Mouse (Mus musculus) frontal cortex, adult (tissue): Measurements from ENCODE around the gene Gtpbp2.

ENCODE experiments used
- ATAC-seq: cut with Nextera tagmentation; 2 replicates; pipeline ENCODE4 v1.9.2; 2017; ENCODE audit warnings: mild to moderate bottlenecking, moderate library complexity, mixed read lengths; ENCODE audit not compliant: low TSS enrichment

The Gtpbp2 gene

DNA sequence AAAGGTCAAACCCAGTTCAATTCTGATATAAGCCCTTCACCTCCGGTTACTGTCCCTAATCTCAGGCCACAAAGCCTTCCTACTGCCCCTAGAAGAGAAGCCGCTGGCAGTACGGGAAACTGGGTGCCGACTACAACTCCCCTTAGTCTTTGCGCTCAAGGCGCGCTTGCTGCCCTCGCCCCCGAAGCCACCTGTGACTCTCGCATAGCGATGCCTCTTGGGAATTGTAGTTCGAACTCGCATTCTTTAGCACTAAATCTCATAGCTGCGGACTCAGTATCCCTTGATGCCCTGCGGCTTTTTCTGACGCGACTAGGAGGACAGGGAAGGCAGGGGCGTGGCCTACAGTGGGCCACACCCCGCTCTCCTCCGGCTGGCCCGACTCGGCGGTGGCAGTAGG lies at the start of gene Gtpbp2:
Gene Gtpbp2, plus strand, starts transcription at position 347 of the 400 bp plus-strand sequence.
- ATAC-seq, result peak; percentile 95

DNA sequence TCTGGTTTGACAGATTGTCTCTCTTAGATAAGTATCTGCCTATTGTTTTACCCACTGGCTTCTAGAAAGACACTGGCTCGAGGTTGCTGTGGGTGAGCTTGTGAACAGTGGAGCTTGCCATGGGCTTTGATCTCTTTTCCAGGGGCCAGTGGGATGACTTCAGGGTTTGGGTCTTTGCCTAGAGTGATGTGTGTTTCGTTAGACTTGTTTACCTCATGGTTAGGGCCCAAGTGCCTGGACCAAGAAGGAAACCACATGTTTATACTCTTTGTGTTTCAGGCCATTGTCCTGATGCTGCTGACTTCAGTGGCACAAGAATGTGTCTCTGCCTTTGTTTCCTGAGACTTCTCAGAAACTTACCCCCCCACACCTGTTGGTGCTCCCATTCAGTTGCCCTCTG lies 45.3 kb upstream of the Gtpbp2 start:
- ATAC-seq, result no peak

DNA sequence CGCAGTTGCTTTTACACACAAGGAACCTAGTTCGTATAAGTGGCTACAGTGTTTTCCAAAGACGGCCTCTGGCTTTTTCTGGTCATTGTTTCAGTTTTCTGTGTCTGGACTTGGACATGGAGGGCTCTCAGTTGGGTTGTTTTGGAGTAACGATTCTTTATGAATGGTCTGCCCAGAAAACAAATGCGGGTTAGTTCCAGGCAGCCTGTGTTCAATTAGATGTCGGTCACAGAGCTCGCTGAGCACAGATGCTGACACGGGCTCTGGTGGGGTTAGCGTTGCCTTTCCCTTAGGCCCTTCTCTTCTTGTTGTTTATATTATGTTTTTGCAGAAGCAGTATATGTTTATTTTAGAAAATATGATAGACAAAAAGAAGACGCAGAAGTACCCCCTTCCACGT lies 44.7 kb upstream of the Gtpbp2 start:
- no peak for ATAC-seq

DNA sequence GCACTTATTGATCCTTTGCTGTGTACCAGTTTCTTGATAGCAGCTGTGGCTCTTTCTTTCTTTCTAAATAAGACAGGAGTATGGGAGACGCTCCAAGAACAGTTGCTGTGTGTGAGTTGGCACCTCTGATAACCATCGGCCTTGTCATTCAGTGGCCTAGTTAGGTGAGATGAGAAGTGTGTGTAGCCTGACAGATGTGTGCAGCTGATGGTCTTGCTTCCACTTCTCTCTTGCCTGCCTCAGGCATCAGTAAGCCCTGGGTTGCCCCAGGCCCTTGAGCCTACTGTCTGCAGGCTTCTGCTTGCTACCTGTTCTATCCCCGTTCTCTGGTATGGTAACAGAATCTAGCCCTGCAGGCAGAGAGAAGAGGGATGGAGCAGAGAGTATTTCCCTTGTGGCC lies 44.0 kb upstream of the Gtpbp2 start:
- no peak for ATAC-seq

DNA sequence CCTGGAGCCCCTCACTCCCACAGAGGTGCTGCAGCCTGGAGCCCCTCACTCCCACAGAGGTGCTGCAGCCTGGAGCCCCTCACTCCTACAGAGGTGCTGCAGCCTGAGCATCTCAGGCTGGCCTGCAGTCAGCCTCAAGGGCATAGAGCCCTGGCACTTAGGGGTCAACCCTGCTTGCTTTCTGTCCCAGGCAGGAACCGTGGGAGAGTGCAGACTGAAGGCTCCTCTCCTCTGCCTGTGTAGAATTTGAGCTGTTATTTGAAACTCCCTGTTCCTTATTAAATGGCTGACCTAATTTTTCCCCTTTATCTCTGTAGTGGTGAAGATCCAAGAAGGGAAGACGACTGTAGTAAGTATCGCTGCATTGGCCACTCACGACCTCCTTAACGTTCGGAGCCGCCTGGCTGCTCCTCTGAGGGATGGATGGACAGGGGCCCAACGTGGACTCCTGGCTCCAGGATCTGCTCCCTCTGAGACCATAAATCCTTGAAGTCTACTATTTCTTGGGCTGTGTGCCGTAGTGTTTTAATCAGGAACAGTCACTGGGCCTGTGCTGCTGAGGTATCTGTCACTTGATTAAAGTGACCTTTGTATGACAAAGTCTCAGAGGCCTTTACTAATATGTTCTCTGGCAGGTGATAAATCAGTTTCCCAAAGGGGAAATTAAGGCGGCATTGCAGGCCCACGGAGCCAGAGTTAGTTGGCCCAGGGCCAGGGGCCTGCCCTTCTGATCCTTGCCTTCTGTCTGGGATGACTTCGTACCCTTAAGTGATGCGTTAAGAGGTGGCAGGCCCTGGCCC lies 43.0 kb upstream of the Gtpbp2 start:
- no peak for ATAC-seq

DNA sequence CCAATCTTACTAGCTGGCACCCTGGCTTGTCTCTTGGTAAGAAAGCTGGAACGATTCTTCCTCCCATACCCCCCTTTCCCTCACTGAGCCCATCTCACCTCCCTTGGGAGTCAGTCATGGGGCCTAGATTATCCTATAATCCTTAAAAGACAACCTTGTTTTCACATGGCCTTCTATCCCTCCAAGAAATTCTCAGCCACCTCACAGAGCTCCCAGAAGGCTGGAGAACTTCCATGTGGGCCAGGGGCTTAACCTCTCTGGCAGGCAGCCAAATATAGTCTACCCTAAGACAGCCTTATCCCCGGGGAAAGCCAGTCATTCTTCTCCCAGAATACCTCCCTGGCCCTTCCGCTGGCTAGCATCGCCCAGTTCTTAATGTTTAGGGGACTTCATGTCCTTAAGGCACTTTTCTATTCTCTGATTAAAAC lies 42.4 kb upstream of the Gtpbp2 start:
- ATAC-seq, result no peak

DNA sequence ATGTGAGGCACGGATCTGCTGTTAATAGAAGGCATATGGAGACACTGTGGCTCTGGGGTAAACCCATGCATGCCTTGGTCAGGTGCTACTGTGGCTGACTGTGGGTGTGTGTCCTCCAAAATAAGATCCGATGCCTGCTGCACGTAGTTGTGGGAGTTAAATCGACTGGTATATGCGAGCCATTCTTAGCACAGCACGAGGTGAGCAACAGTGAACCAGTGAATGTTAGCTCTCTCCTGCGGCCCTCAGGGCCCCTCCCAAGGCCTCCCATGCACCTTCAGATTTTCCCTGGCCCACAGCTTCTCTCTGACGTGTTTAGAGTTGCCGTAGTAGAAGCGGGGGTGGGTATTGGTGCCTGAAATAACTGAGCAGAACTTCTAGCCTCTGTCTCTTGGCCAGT lies 41.2 kb upstream of the Gtpbp2 start:
- ATAC-seq, result peak; percentile 94

DNA sequence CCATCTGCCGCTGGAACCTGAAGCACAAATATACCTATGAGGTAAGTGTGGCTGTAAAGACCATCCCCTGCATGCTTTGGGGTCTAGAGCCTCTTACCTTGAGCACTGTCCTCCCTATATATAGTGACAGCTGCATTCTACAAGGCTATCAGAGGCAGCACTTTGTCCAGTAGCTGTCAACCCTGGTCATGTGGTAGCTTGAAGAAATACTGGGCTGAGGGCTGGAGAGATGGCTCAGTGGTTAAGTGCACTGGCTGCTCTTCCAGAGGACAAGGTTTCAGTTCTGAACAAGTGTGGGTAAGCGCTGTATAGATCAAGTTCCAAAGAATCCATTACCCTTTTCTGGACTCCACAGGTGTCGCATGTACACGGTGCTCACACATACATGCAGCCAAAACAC lies 38.0 kb upstream of the Gtpbp2 start:
- no peak for ATAC-seq

DNA sequence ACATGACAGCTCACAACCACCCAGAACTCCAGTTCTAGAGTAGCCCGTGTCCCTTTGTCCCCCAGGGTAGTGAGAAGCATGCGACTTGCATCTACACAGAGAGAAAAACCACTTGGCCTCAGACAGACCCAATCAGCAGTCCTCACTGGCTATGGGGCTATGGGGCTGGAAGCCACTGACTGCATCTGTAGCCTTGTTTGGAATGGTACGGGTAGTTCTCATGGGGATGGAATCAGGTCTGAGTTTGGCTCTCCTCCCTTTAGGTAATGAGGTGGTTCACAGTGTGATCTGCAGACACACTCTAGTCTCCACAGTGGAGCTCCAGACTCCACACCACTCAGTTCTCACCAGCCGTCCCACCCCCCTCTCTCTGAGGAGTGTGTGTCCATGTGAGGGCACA lies 37.5 kb upstream of the Gtpbp2 start:
- ATAC-seq, result no peak

DNA sequence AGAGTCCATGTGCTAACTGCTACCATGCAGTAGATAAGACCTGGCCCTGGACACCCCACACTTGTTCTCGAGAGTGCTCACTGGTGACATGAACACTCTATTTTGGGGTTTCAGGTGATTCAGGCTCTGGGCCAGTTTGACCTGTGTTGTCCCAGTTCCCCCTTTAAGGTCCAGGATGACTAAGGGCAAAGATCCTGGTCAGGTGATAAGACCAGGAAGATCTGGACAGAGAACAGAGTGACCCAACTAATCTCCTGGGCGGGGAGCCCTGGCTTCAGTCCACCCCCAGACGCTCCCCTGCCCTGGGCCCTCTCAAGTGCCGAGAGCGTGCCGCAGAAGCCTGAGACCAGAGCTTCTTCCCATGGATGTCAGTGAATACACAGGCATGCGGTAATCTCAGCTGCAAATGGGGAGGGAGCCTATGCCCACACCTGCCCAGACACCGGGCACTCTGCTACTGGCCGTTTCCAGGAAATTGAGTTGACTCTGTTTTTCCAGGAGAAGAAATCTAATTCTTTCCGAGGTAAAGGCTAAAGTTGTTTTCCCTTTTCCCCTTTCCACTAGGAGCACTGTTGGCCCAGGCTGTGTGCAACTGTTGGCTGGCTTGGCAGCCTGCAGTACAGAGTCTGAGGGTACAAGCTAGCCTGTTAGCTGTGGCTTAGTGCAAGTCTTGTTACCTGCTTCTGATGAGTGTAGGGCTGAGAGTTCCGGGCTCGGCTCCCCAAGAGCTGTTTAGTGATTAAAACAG lies 36.7 kb upstream of the Gtpbp2 start:
- ATAC-seq, result no peak

DNA sequence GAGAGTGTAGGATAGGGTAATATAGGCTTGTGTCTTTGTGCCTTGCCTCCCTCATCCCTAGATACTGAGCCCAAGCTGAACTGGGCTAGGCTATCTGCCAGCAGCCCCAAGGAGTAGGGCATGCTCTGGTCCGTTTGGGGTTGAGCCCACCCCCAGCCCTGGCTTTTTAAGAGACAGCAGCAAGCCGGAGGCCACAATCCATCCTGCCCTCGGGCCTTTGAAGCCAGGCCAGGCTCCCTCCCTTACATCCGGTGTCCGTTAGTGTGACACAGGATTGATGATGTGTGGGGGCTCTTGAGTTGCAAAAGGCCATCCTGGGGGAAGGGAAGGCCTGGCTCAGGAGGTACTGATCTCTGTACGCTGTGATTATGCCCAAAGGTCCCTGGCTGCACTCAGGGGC lies 34.2 kb upstream of the Gtpbp2 start:
- ATAC-seq, result no peak

DNA sequence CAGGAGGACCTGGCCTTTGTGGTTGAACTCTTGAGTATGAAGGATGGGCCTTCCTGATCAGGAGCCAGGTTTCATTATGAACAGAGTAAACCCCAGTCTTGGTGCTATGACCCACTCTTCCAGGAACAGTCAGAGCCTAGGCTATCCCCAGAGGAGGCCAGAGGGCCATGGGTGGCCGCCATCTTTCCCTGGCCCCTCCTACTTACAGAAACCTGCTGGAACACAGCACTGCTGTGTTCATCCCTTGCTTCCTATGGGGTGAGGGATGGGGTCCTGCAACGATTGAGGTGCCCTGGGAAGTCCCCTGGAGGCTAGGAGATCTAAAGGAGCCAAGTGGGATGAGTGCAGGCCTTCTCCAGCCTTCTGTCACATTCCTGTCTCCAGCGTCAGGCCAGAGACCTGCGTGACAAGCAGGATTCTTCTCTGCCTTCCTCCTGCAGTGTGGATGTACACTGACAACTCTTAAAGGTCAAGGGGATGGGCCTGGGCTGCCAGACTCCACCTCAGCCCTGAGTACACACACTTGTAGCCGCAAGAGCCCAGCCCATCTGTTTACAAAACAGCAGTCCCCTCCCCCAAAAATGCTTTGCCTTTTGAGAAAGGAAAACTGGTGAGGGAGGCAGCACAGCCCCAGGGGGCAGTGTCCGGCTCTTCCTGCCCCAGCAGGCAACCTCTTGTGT lies 32.9 kb upstream of the Gtpbp2 start:
- no peak for ATAC-seq

DNA sequence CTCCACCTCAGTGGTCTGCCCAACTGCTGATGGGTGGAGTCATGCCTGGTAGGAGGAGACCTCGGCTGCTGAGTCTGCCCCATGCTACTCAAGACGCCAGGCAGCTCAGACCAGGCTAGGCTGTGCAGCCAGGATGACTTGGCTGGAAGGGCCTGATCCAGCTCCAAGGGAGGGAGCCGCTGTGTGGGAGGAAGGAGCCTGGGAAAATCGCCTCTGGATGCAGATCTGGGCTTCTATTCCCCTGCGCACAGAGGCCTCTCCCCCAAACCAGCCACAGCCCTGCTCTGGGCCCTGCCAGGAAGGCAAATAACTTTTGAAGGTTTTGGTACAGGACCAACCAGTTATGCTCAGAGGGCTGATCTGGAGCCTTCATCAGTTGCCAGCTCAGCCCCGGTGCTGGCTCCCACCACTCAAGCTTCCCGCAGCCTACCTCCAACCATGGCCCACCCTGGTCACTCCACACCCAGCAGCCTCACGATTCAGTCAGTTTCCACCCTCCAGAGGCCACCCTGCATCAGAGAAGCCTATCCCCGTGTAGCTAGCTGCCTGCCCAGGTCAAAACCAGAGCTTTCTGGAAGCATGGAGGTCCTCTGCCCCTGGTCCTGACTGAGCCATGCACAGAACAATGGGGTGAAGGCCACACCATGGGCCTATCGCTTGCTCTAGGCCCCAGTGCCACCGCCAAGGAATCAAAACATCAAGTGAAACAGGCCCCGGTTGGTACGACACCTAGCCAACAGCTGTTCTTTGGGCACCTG lies 30.9 kb upstream of the Gtpbp2 start:
- peak; percentile 46; the same call in 1 of the 2 replicates for ATAC-seq

DNA sequence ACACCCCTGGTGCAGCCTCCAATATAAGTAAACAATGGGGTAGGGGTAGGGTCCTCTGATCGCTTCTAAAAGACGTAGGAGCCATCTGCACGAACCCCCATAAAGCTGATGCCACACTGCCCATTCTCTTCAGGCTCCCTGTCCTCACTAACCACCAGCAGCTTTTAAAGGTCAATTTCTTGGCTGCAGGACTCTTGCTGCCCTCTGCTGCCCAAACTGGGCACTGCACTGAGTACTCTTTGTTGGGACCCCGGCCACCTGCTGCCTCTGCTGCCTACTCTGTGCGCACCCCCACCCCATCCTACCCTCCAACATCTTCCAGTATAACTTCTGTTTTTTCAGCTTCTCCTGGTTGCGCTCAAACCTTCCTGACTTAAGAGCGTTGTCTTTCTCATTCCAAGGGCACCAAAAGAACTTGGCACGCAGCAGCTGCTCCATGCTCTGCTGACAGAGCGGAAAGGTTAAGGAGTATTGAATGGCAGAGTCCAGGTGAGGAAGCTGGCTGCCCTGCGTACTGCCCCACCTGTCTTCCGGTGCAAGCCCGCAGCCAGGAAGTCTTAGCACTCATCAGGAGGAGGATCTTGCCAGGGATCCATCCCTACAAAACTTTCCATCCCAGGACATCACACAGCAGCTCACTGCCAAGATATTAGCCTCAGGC lies 28.6 kb upstream of the Gtpbp2 start:
- ATAC-seq, result peak; percentile 28; the same call in 1 of the 2 replicates

DNA sequence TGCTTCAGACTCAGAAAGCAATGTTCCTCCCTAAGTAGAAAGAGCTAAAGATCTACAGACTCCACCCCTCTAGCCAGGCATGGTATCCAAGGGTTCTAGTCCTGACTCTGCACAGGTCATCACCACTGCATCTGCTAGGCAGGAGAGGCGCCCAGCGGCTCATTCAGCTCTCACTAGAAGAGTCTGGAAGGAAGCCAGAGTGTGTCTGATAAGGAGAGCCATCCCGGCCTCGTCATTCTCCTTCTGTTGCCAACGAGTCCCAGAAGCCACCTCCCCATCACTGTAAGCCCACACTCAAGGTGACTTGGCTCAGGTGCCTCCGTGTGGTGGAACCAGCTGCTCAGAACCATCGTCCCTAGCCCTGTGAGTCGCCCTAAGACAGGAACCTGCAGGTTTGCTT lies 28.0 kb upstream of the Gtpbp2 start:
- ATAC-seq, result no peak

DNA sequence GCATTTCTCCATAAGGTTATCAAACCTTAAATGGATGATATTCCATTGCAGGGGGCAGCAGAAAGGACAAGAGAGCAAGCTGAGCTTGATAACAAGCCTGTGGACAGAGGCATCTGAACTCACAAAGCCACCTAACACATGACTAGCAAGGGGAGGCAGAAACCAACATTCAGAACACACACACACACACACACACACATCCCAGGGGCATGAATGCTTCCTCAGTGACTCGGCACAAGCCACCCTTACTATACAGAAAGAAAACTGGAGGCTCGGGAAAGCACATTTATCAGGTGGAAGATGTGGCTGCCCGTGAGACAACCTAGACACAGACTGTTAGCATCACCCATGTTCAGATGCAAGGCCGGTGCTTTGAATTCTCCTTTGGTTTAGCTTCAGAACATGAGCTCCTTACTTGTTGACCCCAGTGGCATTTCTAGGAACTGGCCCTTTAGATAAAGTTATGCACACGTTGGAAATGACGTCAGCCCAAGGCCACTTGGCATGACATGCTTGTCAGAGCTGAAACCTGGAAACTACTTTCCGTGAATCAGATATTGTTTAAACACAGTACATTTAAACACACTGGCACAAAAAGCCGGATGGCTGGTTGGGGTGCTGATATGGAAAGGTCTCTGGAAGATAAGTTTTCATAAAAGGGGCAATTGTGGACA lies 22.1 kb upstream of the Gtpbp2 start:
- no peak for ATAC-seq

DNA sequence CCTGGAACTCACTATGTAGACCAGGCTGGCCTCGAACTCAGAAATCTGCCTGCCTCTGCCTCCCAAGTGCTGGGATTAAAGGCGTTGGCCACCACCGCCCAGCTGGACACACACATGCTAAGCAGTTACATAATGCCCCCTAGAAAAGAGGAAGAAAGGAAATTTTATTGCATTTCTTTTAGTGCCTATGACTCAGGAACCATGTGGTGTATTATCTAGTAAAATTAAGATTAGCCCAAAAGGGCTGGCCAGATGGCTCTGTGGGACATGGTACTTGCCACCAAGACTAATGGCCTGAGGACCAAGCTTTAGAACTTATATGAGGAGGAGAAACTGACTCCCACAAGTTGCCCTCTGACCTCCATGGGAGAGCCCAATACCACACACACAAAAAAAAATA lies 21.0 kb upstream of the Gtpbp2 start:
- no peak for ATAC-seq

DNA sequence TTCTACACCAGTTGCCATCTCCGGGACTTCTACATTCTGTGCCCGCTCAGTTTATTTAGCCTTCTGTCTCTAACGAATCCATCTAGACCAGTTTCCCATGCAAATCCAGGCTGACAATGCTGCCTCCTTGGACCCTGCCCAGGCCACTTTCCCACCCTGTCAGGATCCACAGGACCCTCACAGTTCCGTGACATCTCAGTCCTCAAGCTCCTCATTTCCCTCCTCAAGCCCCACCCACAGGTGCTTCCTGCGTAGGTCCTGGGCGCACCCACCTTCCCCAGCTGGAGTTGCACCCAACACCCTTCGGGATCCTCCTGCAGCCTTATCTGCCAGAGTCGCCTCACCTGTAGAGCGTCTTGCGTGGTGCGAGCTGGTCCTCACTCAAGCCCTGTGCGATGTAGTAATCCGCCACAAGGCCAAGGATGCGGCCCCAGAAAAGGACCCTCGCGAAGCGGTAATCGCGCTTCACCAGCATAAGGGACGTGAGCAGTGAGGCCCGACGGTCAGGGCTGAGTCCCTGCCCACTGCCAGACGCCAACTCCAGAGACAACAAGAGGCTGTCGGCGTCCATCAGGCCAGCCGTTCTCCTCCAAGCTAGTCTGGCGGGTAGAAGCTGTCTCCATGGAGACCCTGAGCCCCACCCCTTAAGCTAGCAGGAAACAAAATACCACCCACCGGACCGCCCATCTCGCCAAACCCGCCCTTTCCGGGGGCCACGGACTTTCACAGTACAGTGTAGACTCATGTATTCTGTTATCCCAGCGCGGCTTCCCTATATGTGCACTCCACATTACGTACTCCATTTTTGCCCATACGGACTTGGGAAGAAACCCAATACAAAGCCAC lies 17.0 kb upstream of the Gtpbp2 start, which contains the start of gene Rsph9:
Gene Rsph9, minus strand, starts transcription at position 639 of the 846 bp plus-strand sequence.
- peak; percentile 96 for ATAC-seq

DNA sequence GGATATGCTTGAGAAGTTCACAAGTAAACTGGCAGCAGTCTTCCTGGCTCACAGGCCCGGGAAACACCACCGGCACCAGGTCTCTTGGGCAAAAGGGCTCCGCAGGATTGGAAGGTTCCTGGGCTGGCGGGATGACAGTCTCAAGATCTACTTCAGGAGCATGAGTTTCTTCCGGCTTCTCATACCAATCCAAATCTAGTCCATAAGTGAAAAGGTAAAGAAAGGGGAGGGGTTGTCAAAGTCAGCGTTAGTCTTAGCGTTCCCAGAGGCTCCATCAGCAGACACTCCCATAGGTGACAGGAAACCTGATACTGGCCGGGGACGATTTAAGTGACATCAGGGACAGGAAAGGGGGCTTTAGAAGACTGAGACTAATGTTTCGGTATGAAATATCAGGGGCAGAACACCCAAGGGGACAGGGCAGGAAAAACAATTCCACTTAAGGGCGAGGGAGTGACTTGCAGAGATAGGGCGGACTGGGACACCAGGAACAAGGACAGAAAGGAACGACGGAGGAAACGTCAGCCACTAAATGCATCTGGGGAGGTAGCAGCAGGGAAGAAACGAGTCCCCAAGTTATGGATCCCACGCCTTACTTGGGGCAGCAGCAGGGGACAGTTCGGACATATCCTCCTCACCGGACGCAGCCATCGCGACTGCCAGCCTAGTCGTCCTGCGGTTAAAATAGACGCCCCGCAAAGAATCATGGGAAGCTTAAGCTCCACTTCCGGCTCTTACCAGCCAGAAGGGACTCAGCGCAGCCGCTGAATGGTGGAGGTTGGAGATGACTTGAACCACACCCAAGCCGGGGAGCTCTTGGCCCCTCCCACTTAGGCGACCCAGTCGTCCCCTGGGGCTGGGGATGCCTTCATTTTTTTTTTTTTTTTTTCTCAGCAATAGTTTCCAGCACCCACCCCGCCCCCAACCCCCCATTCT lies 7.7 kb upstream of the Gtpbp2 start, which contains the start of gene Mad2l1bp:
Gene Mad2l1bp, minus strand, starts transcription at position 707 of the 936 bp plus-strand sequence.
- ATAC-seq, result peak; percentile 99
